Mouse (Mus musculus) left cerebral cortex, postnatal 25 days (tissue): ENCODE results near the gene Cavin1. TPM values are rescaled to one million over a fixed set of nuclear protein-coding genes. Genes with fewer than 3 reads are reported as not detected.

Experiments used
- DNase-seq, 2 experiments: peaks; one replicate each; pipeline ENCODE4 v3.0.0; 2022; ENCODE audit warnings: low spot score in 2 of 2, mixed read lengths in 1 of 2
- intact Hi-C: fragments of 180-260 bp; cut with DNase I; formaldehyde crosslinking; loops from one replicate; pipeline ENCODE4 v1.15.1; 2025
- total RNA-seq, 2 experiments: library from RNA; stranded (reverse); gene quantifications; 2 replicates each; pipeline ENCODE4 v1.2.3; 2021

Cavin1 gene
- total RNA-seq, 2 experiments from 2014 or later = 16.6 to 18.0 TPM

DNA sequence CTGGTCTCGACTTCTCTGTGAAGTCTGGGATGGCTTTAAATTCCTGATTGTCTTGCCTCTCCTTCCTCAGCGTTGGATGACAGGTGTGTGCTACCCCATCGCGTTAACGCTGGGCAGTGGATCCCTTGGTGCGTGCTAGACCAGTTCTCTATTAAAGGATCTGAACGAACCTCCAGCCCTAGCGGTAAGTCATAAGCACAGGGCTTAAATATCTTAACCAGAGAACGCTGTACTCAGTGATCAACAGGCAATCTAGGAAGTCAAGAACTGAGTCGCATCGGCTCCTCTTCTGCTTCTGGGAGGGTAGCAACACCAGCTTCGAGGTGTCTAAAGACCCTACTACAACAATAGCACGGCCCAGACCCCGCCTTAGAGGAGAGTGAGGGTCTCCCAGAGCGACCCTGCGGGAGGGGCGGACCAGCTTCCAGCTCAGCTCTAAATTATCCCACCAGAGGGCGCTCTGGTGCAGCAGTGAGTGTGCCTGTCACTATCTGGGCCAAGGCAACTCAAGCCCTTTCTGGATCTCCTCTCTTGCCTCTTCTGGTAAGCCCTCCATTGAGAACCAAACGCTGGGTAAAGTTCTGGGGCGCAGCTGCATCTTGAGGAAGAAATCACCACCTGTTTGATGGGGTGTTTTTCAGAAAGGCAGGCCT is 12.6 kb upstream of the Cavin1 start:
- peak; percentile 63 to 74 for DNase-seq
- intact Hi-C loops = loop anchor here (2.0 kb wide), 2 partner anchors 76 to 84 kb away; no protein-coding TSS in a partner anchor

DNA sequence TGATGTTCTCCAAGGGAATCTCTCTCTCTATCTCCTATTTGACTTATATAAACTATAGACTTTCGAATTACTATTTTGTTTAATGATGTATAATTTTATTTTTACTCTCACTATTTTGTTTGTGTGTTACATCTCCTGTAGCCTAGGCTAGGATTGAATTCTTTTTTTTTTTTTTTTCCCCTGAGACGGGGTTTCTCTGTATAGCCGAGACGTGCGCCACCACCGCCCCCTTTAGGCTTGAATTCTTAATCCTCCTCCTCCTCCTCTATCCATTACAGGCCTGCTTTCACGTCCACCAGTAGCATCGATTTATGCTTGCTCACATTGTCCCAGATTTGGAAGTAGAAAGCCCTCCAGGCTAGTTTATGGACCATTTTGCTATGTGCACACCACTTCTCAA is 11.4 kb upstream of the Cavin1 start:
- intact Hi-C loops = loop anchor here (2.0 kb wide), 2 partner anchors 77 to 85 kb away; no protein-coding TSS in a partner anchor
- no peak for DNase-seq

GRCm38 (mm10) chr11:100981236-100981635 is 10.5 kb upstream of the Cavin1 start:
- no peak for DNase-seq
- intact Hi-C loops = no loop called here

- intact Hi-C loops = no loop called here
- no peak for DNase-seq
Measured at GRCm38 (mm10) chr11:100980438-100980837, 9.8 kb upstream of the Cavin1 start.

GRCm38 (mm10) chr11:100979887-100980286 is 9.2 kb upstream of the Cavin1 start:
- DNase-seq = peak in 1 of 2 experiments; percentile 52
- intact Hi-C loops = no loop called here

DNA sequence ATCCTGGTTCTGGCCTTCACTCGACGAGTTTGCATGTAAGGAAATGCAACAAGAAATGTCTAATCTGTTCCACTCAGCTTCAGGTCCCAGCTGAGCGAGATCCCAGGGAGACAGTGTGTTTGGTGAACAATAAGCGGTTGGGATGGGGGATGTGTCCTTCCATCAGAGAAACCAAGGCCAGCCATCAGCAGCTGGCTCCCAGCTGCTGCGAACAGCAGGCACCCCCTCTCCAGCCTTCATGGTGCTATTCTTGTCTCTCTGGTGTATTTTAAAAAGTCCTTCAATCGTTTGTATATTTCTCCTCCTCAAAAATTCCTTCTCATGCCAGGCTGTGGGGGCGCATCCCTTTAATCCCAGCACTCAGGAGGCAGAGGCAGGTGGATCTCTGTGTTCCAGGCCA is 4.6 kb upstream of the Cavin1 start:
- no peak for DNase-seq
- intact Hi-C loops = no loop called here

GRCm38 (mm10) chr11:100974381-100974970 is 3.8 kb upstream of the Cavin1 start:
- intact Hi-C loops = no loop called here
- no peak for DNase-seq

DNA sequence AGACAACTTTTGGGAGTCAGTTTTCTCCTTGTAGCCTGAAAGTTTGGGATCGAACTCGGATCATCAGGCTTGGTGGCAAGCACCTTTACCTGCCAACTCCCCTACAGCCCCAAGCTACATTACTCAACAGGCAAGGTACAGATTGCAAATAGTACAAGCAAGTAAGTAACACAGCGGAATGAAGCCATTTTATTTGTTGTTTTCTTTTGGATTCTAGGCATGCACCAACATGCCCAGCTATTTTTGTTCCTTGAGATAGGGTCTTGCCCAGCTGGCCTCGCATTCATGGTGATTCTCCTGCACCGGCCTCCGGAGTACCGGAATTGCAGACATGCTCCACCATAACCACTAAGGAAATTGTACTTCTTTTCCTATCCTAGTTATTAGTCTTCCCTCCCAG is 2.6 kb upstream of the Cavin1 start:
- intact Hi-C loops = no loop called here
- DNase-seq = no peak

DNA sequence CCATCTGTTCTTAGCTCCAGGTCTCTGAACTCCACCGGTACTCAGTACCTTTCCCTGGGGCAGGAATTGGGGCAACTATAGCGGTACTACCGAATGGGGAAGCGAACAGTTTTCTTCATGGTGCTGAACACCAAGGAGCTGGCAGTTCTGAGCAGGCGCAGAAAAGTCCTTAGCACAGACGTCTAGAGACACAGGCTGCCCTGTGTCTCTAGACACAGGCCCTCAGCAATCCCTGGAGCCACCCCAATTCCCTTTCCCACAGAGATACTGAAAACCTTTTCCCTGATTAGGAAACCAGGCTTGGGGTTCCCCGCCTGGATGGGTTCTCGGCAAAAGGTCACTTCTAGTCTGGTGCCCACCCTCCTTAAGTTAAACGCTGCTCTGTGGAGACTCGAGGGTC is 768 bp upstream of the Cavin1 start:
- intact Hi-C loops = no loop called here
- no peak for DNase-seq

GRCm38 (mm10) chr11:100969744-100970556 is 737 bp downstream of the Cavin1 start:
- intact Hi-C loops = no loop called here

DNA sequence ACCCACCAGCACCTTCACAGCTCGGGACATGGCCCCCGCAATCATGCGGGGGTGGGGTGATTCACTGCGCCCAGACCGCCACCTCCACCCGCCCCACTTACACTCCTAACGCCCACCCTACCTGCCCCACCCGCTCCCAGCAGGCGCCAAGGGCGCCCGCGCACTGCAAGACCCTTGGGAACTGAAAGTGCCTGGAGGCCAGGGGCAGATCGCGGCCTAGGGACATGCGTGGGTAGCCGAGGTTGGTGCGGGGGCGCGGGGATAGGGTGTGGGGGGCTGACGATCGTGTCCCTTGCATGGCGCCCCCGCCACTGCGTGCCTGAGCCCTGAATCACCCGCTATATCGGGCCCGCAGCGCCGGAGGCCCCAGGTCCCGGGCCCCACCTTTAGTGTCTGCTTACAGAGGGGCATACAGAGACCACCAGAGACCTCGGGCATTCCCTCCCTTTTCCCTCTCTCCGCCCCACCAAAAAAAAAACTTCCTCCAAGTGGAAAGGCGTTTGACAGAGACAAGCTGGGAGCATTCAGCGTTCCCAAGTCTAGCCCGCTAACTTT is 1.4 kb downstream of the Cavin1 start:
- intact Hi-C loops = no loop called here
- DNase-seq = no peak

More at GRCm38 (mm10) chr11:100969744-100970556, 737 bp downstream of the Cavin1 start:
- no peak for DNase-seq

GRCm38 (mm10) chr11:100968501-100968900 is 2.2 kb downstream of the Cavin1 start:
- intact Hi-C loops = no loop called here
- DNase-seq = no peak

- intact Hi-C loops = no loop called here
Measured at GRCm38 (mm10) chr11:100967881-100968420, 2.7 kb downstream of the Cavin1 start.

DNA sequence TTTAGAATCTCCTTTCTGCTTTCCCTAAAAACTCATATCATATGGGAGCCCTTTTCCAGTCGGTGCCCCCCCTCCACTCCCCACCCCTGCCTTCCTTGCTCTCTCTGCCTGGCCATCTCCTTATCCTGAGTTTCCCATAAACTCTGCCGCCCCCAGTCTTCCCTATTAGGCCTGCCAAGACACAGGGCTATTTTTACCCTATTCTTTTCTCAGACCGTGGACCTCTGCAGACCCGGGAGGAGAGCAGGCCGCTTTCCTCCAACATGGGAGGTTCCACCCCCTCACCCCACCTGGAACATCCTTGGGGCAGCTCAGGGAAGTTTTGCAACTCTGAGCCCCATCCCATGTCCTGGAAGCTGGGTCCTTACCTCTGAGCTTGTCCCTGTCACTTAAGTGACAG is 3.3 kb downstream of the Cavin1 start:
- intact Hi-C loops = no loop called here
- DNase-seq = no peak

More at GRCm38 (mm10) chr11:100967881-100968420, 2.7 kb downstream of the Cavin1 start:
- no peak for DNase-seq

DNA sequence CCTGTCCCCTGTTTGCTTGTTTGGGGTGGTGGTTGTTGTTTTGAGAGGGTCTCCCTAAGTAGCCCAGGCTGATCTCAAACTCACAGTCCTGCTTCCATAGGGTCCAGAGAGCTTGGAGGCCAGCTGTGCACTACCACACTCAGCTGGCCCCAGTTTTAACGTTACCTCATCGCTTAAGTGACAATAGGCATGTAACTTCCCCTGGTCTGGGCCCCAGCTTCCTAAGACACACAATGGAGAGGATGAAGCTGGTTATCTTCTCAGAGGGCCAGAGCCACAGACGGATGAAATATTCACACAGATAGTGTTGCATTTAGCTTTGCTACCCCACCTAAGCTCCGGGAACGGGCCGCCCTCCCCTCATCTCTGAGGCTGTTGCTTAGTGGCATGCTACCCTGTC is 4.9 kb downstream of the Cavin1 start:
- no peak for DNase-seq
- intact Hi-C loops = no loop called here

- intact Hi-C loops = no loop called here
- DNase-seq = no peak
Measured at GRCm38 (mm10) chr11:100964901-100965542, 5.7 kb downstream of the Cavin1 start.

- DNase-seq = no peak
- intact Hi-C loops = no loop called here
Measured at GRCm38 (mm10) chr11:100964180-100964579, 6.5 kb downstream of the Cavin1 start.

DNA sequence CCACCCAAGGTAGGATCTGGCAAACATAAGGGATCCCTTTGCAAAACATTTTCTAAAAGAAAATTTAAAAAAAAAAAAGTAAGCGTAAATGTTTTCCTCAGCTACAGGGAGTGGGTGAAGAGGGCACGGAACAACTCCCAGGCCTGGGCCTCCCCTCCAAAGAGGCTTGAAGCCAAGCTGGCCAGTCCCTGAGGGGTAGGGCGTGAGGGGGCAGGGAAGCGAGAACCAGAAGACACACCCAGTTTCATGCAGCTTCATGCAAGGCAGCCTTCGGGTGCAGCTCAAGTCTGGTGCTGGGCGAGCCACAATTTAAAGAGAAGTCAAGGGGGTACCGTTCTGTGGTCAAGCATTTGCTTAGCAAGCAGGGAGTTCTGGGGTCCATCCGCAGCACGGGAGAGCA is 7.0 kb downstream of the Cavin1 start:
- intact Hi-C loops = no loop called here
- DNase-seq = no peak

- DNase-seq = no peak
- intact Hi-C loops = no loop called here
Measured at GRCm38 (mm10) chr11:100962371-100962911, 8.2 kb downstream of the Cavin1 start.
